Mouse (Mus musculus) left cerebral cortex, adult 9 months (tissue): ENCODE data around the gene Gkn2.

Experiments used
- DNase-seq, 2 experiments: peaks; one replicate each; pipeline ENCODE4 v3.0.0; 2022; ENCODE audit warnings: low spot score in 2 of 2

The Gkn2 gene

DNA sequence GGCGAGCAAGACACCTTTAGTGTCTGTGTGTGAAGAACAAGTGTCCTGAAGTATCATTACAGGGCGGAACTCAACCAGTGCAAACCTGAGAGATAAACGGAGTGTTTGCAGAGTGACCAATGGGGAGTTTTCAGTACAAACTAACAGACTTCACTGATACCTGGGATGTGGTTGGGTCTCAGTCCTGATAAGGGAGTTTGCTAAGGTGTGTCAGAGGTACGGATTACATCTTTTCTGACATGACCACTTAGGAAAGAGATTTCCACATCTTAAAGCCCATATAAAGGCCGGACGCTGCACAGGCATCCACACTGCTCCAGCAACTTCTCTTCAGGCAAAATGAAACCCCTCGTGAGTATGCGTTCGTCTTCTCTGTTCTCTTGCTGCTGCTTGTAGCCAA lies at the start of gene Gkn2:
TSS of gene Gkn2 (plus strand) at position 301 of the 400 bp plus-strand sequence.
- no peak for DNase-seq

DNA sequence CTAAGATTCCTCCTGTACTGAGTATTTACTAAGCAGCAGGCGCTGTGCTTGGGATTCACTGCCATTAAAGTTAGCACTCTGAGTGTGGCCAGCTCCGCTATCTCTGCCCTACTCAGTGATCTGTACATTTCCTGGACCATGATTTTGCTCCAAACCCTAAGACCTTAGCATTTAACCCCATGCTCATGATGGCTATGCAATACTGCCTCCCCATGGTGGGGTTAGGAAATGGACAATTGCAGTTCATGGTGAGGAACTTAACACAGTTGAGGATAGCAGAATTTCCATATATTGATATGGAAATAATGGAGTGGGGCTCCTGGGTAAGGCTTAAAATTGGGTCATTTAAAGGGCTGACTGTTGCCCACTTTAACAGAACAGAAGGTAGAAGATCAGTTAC lies 49.8 kb upstream of the Gkn2 start:
- DNase-seq: peak in 1 of 2 experiments; percentile 36

DNA sequence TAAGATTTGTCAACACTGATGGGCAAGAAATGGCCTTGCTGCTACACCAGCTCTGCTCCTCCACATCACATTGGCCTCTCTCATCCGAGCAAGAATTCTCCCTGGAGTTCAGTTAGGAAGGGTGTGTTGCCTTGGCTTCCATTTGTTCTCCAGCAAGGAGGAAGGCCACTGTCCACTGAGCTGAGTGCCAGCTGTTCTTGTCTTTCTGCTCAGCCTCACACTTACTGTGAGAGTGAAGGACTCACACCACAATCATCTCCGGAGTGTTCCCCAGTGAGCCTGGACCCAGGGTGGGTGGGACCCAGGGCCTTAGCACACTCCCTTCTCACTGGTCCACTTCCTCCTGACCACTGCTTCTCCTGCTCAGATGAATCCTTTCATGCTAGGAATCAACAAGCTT lies 46.2 kb upstream of the Gkn2 start:
- DNase-seq: no peak

DNA sequence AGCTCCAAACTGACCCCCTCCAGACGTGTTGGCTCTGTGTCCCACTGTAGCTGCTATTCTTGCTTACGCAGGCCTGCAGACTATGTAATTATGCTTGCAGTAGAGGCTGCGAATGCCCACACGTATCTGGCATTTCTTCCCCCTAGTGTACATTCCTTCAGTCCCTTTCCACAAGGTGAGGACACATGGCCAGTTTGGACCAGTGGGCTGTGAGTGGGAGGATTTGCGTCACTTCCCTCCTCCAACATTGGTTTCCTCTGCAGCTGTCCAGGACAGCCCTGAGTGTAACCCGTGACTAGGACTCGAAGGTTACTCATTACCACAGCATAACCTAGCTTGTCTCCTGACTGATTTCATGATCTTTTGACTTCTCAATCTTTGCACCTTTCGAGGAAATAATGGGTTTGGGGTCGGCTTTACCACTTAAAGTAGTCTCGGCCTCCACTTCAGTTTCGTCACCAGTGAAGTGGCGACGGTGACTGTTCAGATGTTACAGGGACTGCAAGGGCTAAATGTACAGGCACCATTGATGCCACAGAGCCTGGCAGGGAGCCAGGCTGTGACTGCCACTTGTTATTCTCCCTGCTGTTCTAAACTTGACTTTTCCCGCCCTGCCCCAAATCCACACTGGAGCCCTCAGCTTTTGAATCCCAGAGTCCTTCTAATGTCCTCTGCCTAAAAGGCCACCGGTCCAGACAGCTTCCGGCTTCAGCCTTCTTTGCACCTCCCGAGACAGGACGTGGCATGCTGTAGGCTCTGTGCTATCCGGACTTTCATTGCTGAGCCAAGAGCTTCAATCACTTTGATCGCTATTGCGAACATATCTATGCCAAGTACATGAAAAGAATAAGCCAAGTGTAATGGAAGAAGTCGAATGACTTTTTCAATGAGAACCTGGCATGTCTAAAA lies 44.6 kb upstream of the Gkn2 start:
- peak in 1 of 2 experiments; percentile 27 for DNase-seq

DNA sequence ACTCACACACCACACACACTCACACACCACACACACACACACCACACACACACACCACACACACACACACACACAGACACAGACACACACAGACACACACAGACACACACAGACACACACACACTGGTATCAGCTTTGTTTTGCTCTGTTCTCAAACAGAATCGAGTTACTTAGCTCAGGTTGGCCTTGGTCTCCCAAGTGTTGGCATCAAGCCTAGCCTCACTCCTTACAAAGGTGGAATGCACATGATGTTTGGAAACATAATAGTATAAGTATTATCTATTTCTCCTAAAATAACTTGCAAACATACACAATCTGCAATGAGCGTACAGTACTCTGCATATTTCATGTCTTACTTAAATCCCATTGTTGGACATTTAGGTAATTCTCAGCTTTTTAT lies 40.8 kb upstream of the Gkn2 start:
- no peak for DNase-seq

DNA sequence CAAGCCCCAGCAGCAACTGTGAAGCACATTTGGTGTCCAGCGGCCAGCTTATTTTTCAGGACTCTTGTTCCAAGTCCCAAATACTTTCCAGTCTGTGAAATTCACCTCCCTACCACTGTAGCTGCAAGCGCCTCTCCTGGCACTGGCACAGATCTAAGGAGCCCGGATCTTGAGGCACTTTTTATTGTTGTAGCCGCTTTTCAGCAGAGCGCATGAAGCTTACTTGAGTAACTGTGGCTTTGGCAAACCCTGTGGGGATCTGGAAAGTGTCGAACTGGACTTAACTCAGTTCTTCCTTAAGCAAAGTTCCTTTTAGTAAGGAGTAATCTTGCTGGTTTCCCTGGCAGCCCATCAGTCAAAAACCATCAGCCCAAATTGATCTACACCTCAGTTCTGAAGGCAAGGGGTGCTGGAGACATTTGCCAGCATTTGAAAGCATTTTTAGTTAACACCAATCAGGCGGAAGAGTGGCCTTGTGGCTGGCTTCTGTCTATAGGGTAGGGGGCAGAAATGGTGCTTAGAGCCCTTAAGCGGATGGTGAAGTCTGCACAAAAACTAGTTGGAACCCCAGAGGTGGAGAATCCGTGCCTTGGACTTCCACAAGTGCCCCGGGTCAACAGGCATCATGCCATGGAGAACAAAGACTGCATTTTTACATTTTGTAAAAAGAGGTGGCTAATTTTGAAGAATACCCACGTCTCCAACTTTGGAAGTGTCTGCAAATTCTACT lies 38.6 kb upstream of the Gkn2 start:
- DNase-seq: peak in 1 of 2 experiments; percentile 61

DNA sequence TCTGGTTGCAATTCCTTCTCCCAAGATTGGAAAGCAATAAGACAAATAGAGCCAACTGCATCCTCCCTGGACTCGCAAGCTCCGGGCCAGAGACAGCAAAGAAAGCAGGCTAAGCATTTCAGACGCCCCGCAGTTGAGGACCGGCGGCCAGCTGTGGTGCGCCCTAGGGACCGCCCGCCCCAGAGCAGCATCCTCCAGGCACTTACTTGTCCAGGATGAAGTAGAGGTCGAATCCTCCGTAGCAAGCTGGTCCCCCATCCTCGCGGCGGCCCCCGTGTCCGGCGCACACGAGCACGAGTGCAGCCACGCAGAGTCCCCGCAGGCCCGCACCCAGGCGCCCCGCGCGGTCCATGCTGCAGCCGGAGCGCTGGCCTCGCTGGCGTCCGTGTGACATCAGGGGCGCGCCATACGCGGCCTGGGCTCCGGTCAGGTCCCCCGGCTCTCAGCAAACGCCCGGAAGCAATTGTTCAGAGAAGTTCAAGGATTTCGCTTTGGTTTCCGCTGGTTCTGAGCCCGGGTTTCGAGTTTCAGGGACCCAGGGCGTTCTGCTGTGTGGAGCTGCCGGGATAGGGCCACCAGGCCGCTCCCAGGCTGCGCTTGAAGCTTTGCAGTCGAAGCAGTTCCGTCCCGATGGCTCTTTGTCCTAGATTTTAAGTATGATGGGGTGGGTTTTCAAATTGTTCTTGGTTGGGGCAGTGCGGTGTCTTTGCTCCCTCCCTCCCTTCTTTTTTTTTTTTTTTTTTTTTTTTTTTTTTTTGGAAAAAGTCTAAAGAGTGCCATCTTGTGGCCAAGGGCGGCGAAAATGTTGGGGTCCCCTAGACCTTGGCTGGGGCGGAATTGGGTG lies 37.8 kb upstream of the Gkn2 start, which contains the start of gene Antxr1:
TSS of gene Antxr1 (minus strand) at position 731 of the 844 bp plus-strand sequence.
- peak in 1 of 2 experiments; percentile 46 for DNase-seq

DNA sequence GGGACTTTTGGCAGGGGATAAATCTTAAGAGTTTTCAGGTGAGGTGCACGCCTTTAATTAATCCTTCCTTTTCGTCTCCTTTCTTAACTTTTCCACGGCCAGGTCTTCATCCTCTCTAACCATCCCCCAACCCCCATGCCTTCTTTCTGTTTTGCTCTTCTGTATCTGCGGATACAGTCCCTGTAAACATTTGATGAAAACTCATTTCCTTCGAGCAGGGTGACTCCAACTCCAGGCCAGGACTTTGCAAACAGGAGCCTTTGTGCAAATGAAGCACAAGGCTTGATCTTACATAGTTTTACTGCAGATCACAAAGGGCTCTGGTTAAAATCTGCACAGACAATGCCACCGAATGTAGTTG lies 37.2 kb upstream of the Gkn2 start:
- DNase-seq: no peak

DNA sequence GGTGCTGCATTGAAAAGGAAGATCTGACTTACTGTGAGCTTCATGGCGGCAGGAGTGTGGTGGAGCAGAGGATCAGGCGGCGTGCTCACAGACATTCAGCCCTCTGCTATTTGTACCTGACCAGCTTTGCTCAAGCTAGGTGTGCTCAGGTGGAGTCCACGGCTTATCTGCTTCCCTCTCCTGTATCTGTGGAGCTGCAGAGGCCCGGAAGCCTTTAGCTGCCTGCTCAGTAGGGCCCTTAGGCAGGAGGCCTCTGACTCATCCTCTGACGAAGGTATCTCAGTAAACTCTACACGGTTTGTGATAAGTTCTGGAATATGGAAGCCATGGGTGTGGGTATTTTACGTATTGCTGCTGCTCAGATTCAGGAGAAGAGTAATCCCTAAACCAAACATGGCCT lies 22.3 kb upstream of the Gkn2 start, which contains the start of gene Gkn1:
TSS of gene Gkn1 (minus strand) at position 114 of the 400 bp plus-strand sequence.
- DNase-seq: no peak

DNA sequence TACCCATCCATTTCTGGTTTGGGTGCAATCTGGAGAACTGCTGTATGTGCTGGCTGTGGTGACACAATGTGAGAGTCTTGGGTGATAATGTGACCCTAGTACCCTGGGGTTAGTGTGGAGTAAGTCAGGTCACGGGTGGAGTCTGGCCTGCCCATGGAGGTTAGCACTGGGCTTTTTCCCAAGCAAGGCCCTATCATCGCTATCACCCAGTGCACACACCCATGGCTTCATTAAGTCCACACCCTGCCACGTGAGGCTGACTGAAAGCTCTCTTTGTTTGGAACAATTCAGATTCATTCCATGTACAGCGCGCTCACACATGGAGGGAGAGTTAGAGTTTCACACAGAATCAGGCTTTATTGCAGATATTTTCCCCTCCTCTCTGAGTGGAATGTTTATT lies 18.7 kb upstream of the Gkn2 start:
- no peak for DNase-seq

DNA sequence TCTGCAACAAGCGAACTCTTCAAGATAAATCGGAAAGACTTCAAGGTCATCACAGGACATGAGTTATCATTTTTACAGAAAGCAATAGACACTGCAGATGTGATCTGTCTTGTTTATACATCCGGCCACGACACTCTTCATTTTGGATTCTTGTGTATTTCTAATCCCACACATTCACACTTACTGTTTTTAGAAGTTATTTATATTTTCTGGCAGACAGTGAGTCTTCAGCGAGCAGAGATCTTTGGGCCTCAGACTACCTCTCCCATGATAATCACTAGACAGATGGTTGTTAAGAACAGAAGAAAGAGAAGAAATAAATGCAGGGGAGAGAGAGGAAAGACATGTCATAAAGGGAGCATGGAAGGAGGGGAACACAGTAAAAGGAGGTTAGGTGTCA lies 3.9 kb upstream of the Gkn2 start:
- DNase-seq: no peak

DNA sequence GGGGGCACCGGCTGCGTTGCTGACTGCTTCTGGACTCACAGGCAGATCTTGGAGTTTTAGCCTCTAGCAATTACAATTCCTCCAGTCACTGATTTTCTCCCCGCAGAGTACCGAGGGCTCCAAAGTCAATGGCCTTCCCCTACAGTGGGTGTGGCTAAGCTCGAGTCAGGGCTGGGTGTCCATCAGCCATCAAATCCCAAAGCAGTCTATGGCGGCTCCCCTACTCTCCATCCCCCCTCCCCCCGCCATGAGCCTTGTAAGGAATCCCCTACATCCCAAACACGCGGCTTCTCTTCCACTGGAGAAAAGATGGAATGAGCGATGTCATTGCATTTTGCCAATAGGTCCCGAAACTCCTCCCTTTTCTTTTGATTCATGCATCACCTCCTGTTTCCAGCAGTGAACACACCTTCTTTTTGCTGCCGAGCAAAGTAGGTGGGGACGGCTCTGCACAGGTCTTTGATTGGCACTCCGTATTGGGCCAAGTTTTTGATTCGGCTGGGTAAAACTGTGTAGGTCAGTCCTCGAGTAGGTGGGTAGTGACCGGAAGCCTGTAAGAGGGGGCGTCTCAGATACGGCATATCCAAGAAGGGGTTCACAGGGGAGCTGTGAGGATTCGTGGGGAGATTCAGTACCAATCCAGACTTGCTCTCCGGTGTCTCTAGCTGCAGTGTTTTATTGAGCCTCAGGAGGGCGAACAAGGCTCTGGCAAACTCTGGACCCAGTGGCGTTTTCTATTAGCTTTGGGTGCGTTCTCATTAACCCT lies 11.0 kb downstream of the Gkn2 start:
- peak in 1 of 2 experiments; percentile 36 for DNase-seq

DNA sequence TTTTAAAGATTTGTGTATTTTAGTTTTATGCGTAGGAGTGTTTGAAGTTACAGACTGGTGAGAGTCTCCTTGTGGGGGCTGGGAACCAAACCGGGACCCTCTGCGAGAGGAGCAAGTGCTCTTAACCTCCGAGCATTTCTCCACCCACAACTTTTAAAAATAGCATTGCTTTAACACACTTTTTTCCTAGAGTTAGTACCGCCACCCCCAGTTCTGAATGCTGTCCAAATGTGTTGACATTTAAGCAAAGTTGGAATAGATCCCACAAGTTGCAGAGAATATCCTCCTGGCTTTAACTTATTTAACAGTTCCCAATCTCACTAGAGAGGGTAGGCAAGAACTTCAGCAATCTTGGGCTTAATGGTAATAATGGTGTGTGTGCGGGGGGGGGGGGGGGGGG lies 11.6 kb downstream of the Gkn2 start:
- peak in 1 of 2 experiments; percentile 36 for DNase-seq

DNA sequence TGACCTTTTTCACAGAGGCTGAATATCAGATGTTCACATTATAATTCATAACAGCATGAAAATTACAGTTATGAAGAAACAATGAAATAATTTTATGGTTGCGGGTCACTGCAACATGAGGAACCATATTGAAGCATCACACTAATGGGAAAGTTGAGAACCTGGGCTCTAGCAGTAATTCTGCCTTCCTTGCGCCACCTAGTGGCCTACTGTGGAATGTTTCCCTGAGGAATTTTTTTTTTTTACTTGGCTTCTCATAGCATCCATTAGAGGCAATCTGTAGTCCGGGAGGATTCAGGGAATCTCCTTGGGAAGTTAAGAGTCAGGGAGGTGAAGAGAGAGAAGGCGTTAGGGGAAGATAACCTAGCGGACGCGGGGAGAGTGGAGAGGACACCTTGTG lies 13.0 kb downstream of the Gkn2 start:
- DNase-seq: peak in 1 of 2 experiments; percentile 80

DNA sequence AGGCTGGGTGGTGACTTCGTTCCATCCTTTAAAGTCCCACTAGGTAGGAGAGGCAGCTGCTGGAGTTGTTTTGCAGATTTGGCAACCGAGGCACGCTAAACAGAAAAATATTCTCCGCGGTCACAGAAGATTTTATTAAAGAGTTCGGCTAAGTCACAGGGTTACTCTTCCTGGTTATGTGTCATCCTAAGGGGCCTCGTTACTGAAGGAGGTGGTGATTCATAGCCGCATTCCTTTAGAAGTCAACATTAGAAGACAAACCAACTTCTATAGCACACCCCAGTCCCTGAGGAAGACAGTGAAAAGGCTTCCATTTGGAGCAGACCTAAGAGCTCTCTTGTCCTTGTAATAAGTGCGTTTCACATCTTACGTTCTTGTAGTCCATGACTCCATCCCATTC lies 13.5 kb downstream of the Gkn2 start:
- DNase-seq: no peak

DNA sequence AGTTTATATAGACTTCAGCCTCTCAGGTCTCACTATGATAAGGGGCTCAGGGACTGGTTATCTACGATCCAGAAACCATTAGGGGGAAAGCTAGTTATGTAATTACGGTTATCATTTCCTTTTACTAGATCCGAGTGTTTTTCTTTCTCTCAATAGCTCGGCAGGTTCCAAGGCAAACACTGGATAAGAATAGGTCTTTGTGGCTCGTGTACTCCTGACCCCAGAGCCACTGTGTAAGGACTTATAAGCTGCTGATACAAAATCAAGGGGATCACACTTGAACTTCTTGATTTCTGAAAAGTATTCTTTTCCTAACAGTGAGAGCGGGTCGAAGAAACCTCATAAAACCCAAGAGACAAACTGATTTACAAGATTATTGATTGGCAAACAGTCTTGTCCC lies 15.7 kb downstream of the Gkn2 start, which contains the start of gene Gkn3:
TSS of gene Gkn3 (minus strand) at position 59 of the 400 bp plus-strand sequence.
- DNase-seq: no peak

DNA sequence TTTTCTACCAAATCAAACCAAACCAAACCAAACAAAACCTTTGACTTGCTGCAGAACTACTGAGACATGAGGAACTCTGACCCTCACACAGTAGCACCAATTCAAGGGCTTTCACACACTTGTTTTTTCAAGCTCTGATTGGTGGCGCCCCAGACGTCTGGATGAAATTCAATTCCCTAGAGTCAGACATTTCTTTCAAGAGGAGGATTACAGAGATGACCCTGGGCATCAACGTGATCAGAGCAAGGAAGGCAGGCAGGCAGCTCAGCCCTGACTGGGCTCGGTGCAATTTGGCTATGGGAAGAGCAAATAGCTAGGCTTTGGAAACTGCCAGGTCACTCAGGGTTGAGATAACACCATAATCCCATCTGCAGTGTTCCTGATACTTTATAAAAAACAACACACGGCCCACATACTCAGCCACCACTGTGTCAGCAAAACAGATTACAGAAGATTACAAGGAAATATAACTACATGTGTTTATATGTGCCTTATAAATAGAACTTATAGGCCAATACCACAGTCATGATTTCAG lies 16.4 kb downstream of the Gkn2 start:
- no peak for DNase-seq

DNA sequence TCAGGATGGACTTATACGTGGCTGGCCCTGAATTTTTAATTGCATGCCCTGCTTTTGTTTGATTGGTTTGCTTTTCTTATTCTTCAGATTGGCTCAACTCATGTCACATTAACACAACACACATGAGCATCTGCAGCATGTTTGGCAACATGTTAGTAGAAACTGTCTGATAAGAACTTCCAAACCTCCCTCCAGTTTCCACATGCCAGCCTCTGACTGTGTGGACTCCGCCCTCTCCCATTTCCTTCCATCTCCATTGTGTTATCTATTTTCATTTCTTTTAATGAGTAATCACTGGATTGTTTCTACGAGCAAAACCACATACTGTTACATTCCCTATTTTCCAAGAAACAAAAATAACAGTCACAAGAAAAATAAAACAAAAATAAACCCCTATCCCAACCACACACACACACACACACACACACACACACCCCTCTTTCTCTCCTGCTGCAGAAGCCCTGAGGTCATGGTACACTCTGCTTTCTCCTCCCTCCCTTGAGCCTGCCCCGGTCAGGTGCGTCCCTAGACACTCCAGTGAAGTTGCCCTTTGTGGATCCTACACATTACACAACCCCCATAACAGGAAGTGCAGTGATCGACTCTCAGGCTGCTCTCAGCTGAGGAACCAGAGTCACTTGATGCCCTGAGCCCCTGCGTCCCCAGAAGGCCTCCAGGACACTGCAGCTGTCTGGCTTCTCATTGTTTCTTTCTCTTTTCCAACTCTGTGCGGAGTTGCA lies 20.5 kb downstream of the Gkn2 start:
- no peak for DNase-seq

DNA sequence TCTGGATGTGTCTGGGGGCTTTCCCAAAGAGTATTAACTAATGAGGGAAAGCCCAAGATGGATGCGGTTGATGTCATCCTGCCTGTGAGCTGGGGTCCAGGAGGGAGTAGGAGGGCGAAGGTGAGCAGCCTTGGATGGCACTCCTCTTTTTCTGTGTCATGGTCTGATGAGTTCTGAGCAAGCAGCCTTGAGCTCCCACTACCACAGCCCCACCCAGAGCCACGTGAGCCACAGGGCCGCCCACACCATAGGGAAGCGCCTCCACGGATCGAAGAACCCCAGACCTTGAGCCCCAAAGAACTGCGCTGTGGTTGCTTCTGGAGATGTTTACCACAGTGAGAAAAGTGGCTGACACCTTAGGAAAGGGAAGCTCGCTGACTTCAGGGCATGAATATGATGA lies 21.6 kb downstream of the Gkn2 start:
- DNase-seq: no peak

DNA sequence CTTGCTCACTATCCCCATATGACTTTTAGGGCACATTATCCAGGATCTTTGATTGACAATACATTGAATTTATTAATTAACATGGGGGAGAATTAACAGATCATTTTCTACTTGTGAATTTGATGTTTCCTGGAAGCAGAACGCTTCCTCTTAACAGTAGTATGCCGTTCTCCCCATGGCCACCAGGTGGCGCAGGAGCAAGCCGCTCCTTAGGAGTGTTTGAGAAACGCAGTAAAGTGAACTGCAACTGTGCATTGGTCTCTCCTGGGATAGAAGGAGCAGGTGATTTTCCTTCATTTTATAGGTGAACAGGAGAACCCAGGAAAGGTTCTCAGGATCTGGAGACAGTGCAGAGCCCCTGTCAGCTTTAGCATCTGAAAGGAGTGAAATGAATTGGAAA lies 26.0 kb downstream of the Gkn2 start:
- peak in 1 of 2 experiments; percentile 68 for DNase-seq
